Mouse (Mus musculus): ENCODE results near the gene Lrrc66. TPM values are rescaled to one million over a fixed set of nuclear protein-coding genes. Genes with fewer than 3 reads are reported as not detected.
"Not testable (repeated sequence)": the region's sequence is repeated elsewhere in the genome, so short reads cannot be mapped to it uniquely, and the experiment has no call there.

Gene Lrrc66
- polyA plus RNA-seq, 1 experiment: not detected

GRCm38 (mm10) chr5:73599991-73600390 lies 32.3 kb downstream of the Lrrc66 start:
- H3K4me1 ChIP-seq (ENCODE audit: control insufficient read depth, insufficient read depth, low read length): no peaks in the 10 kb centered on the region; the same call in 1 of the 2 replicates
- TF ChIP-seq CTCF (IDR thresholded peaks at IDR 0.05; ENCODE audit: extremely low read depth, insufficient read depth, low read length) (no peak), POLR2A (IDR thresholded peaks at IDR 0.05; ENCODE audit: extremely low read depth, insufficient read depth, low read length) (no peak)
- H3K4me3 ChIP-seq (ENCODE audit: insufficient read depth, low read length): no peak overlapping the region
- no peak overlapping the region for H3K27ac ChIP-seq (ENCODE audit: insufficient read depth, low read length)

- Histone ChIP-seq H3K4me1 (ENCODE audit: control insufficient read depth, insufficient read depth, low read length) (no peaks in the 10 kb centered on the region; the same call in 1 of the 2 replicates), H3K4me3 (ENCODE audit: insufficient read depth, low read length) (no peak overlapping the region), H3K27ac (ENCODE audit: insufficient read depth, low read length) (no peak overlapping the region)
- TF ChIP-seq CTCF (IDR thresholded peaks at IDR 0.05; ENCODE audit: extremely low read depth, insufficient read depth, low read length) (no peak), POLR2A (IDR thresholded peaks at IDR 0.05; ENCODE audit: extremely low read depth, insufficient read depth, low read length) (no peak)
Observed at GRCm38 (mm10) chr5:73598943-73599695, 33.2 kb downstream of the Lrrc66 start.

- no peaks in the 10 kb centered on the region; the same call in 1 of the 2 replicates for H3K4me1 ChIP-seq (ENCODE audit: control insufficient read depth, insufficient read depth, low read length)
- TF ChIP-seq CTCF (IDR thresholded peaks at IDR 0.05; ENCODE audit: extremely low read depth, insufficient read depth, low read length): no peak
- no peak for TF ChIP-seq POLR2A (IDR thresholded peaks at IDR 0.05; ENCODE audit: extremely low read depth, insufficient read depth, low read length)
- H3K4me3 ChIP-seq (ENCODE audit: insufficient read depth, low read length): no peak overlapping the region
- H3K27ac ChIP-seq (ENCODE audit: insufficient read depth, low read length): no peak overlapping the region
Observed at GRCm38 (mm10) chr5:73587119-73587518, 45.2 kb downstream of the Lrrc66 start.

- Histone ChIP-seq H3K27ac (ENCODE audit: insufficient read depth, low read length) (no peak overlapping the region), H3K4me3 (ENCODE audit: insufficient read depth, low read length) (no peak overlapping the region)
- TF ChIP-seq POLR2A (IDR thresholded peaks at IDR 0.05; ENCODE audit: extremely low read depth, insufficient read depth, low read length): no peak
- TF ChIP-seq CTCF (IDR thresholded peaks at IDR 0.05; ENCODE audit: extremely low read depth, insufficient read depth, low read length): no peak
Observed at GRCm38 (mm10) chr5:73586597-73586996, 45.7 kb downstream of the Lrrc66 start.

GRCm38 (mm10) chr5:73585212-73586115 lies 46.9 kb downstream of the Lrrc66 start:
- Histone ChIP-seq H3K27ac (ENCODE audit: insufficient read depth, low read length) (no peak overlapping the region), H3K4me3 (ENCODE audit: insufficient read depth, low read length) (no peak overlapping the region), H3K4me1 (ENCODE audit: control insufficient read depth, insufficient read depth, low read length) (no peaks in the 10 kb centered on the region; the same call in 1 of the 2 replicates)
- no peak for TF ChIP-seq CTCF (IDR thresholded peaks at IDR 0.05; ENCODE audit: extremely low read depth, insufficient read depth, low read length)
- no peak for TF ChIP-seq POLR2A (IDR thresholded peaks at IDR 0.05; ENCODE audit: extremely low read depth, insufficient read depth, low read length)

More at GRCm38 (mm10) chr5:73586597-73586996, 45.7 kb downstream of the Lrrc66 start:
- H3K4me1 ChIP-seq (ENCODE audit: control insufficient read depth, insufficient read depth, low read length): no peaks in the 10 kb centered on the region; the same call in 1 of the 2 replicates

GRCm38 (mm10) chr5:73584011-73584410 lies 48.3 kb downstream of the Lrrc66 start:
- H3K4me3 ChIP-seq (ENCODE audit: insufficient read depth, low read length); H3K27ac ChIP-seq (ENCODE audit: insufficient read depth, low read length); H3K4me1 ChIP-seq (ENCODE audit: control insufficient read depth, insufficient read depth, low read length): not testable (repeated sequence)

GRCm38 (mm10) chr5:73578131-73578530 lies 54.2 kb downstream of the Lrrc66 start:
- H3K4me1 ChIP-seq (ENCODE audit: control insufficient read depth, insufficient read depth, low read length): peaks cover 7% of the 10 kb centered on the region

GRCm38 (mm10) chr5:73576708-73577107 lies 55.6 kb downstream of the Lrrc66 start:
- no peak overlapping the region for H3K4me3 ChIP-seq (ENCODE audit: insufficient read depth, low read length)
- peaks cover 7% of the 10 kb centered on the region for H3K4me1 ChIP-seq (ENCODE audit: control insufficient read depth, insufficient read depth, low read length)
- H3K27ac ChIP-seq (ENCODE audit: insufficient read depth, low read length): no peak overlapping the region
- no peak for TF ChIP-seq POLR2A (IDR thresholded peaks at IDR 0.05; ENCODE audit: extremely low read depth, insufficient read depth, low read length)
- no peak for TF ChIP-seq CTCF (IDR thresholded peaks at IDR 0.05; ENCODE audit: extremely low read depth, insufficient read depth, low read length)

More at GRCm38 (mm10) chr5:73578131-73578530, 54.2 kb downstream of the Lrrc66 start:
- Histone ChIP-seq H3K27ac (ENCODE audit: insufficient read depth, low read length) (no peak overlapping the region), H3K4me3 (ENCODE audit: insufficient read depth, low read length) (no peak overlapping the region)
- no peak for TF ChIP-seq CTCF (IDR thresholded peaks at IDR 0.05; ENCODE audit: extremely low read depth, insufficient read depth, low read length)
- no peak for TF ChIP-seq POLR2A (IDR thresholded peaks at IDR 0.05; ENCODE audit: extremely low read depth, insufficient read depth, low read length)

GRCm38 (mm10) chr5:73574616-73575015 lies 57.7 kb downstream of the Lrrc66 start:
- Histone ChIP-seq H3K27ac (ENCODE audit: insufficient read depth, low read length) (no peak overlapping the region), H3K4me3 (ENCODE audit: insufficient read depth, low read length) (no peak overlapping the region), H3K4me1 (ENCODE audit: control insufficient read depth, insufficient read depth, low read length) (peaks cover 7% of the 10 kb centered on the region)
- TF ChIP-seq CTCF (IDR thresholded peaks at IDR 0.05; ENCODE audit: extremely low read depth, insufficient read depth, low read length) (no peak), POLR2A (IDR thresholded peaks at IDR 0.05; ENCODE audit: extremely low read depth, insufficient read depth, low read length) (no peak)

All from cortical plate, adult 2 months (tissue).